Mouse (Mus musculus) intestine, embryonic 15.5 days (tissue): ENCODE data around the gene Rnd1. TPM values are rescaled to one million over a fixed set of nuclear protein-coding genes. Genes with fewer than 3 reads are reported as not detected.

Source experiments
- ATAC-seq: fragments of 200-750 bp; cut with Nextera tagmentation; 2 replicates; pipeline ENCODE4 v1.8.0; 2017; ENCODE audit warnings: moderate TSS enrichment, moderate library complexity
- H3K27ac ChIP-seq: fragments of 300-500 bp; sonication (generic); 2 replicates; pipeline ENCODE4 v1.5.1; 2015; ENCODE audit warnings: mild to moderate bottlenecking, inconsistent platforms
- H3K27me3 ChIP-seq: fragments of 300-500 bp; sonication (generic); replicated peaks from 2 replicates; pipeline ENCODE4 v1.6.1; 2015; ENCODE audit warnings: inconsistent platforms
- H3K36me3 ChIP-seq: fragments of 300-500 bp; sonication (generic); 2 replicates; pipeline ENCODE4 v1.6.1; 2015; ENCODE audit warnings: inconsistent platforms
- H3K4me1 ChIP-seq: fragments of 300-500 bp; sonication (generic); replicated peaks from 2 replicates; pipeline ENCODE4 v1.6.1; 2015; ENCODE audit warnings: inconsistent platforms
- H3K4me2 ChIP-seq: fragments of 300-500 bp; sonication (generic); replicated peaks from 2 replicates; pipeline ENCODE4 v1.6.1; 2015; ENCODE audit warnings: mild to moderate bottlenecking, inconsistent platforms
- H3K4me3 ChIP-seq: fragments of 300-500 bp; sonication (generic); replicated peaks from 2 replicates; pipeline ENCODE4 v1.5.1; 2015; ENCODE audit warnings: inconsistent platforms
- H3K9ac ChIP-seq: fragments of 300-500 bp; sonication (generic); 2 replicates; pipeline ENCODE4 v1.6.1; 2015; ENCODE audit warnings: inconsistent platforms
- H3K9me3 ChIP-seq: fragments of 300-500 bp; sonication (generic); 2 replicates; pipeline ENCODE4 v1.6.1; 2016; ENCODE audit warnings: inconsistent platforms
- WGBS: fragments of 180-500 bp; shearing (Covaris S2); methylation state at CpG from one replicate; pipeline ENCODE4 v1.1.7; 2015; 5-methylcytosine and 5-hydroxymethylcytosine counted together
- polyA plus RNA-seq: library from polyadenylated mRNA; unstranded; fragments of >200 nt; fragmentation: Nextera tagmentation; extraction: Ambion mirVana; gene quantifications from 2 replicates; pipeline ENCODE4 v1.2.1, GENCODE M21; 2015

Gene Rnd1
- 0.97 and 1.1 TPM in 2 replicates for polyA plus RNA-seq

- Histone ChIP-seq H3K27ac (no peak within 1 kb of the TSS), H3K4me3 (peak within 1 kb of the TSS; percentile 37), H3K4me2 (peak within 1 kb of the TSS; percentile 89), H3K36me3 (no peaks in the 10 kb centered on the region), H3K9me3 (no peaks in the 10 kb centered on the region), H3K27me3 (peaks cover 42% of the 10 kb centered on the region), H3K4me1 (peaks cover 12% of the 10 kb centered on the region), H3K9ac (0 out of 2 replicates have a peak within 1 kb of the TSS, but pooled peaks have one; percentile 9)
- 2% methylated on average over 36 of the region's 37 CpGs for WGBS
- ATAC-seq: peak; percentile 99
Observed at GRCm38 (mm10) chr15:98676940-98677728, at the start of gene Rnd1. TSS of gene Rnd1 (minus strand) at chr15:98677461.

- Histone ChIP-seq H3K9ac (peak overlapping the region; percentile 61; the same call in 1 of the 2 replicates), H3K27ac (no peak overlapping the region), H3K4me2 (peak overlapping the region; percentile 93), H3K4me3 (peak overlapping the region; percentile 55), H3K36me3 (no peaks in the 10 kb centered on the region), H3K27me3 (no peaks in the 10 kb centered on the region), H3K4me1 (peaks cover 26% of the 10 kb centered on the region), H3K9me3 (no peaks in the 10 kb centered on the region)
- no peak for ATAC-seq
- 41% methylated on average over 7 of the region's 7 CpGs for WGBS
Observed at GRCm38 (mm10) chr15:98726746-98727145, 49.5 kb upstream of the Rnd1 start.

- Histone ChIP-seq H3K9me3 (no peaks in the 10 kb centered on the region), H3K4me1 (peaks cover 26% of the 10 kb centered on the region), H3K4me2 (no peak overlapping the region), H3K9ac (no peak overlapping the region), H3K27ac (no peak overlapping the region), H3K4me3 (no peak overlapping the region), H3K36me3 (no peaks in the 10 kb centered on the region), H3K27me3 (0 out of 2 replicates have a peak, but pooled peaks cover 3% of the 10 kb centered on the region)
- WGBS: 69% methylated on average over 4 of the region's 4 CpGs
- ATAC-seq: no peak
Observed at GRCm38 (mm10) chr15:98726079-98726478, 48.8 kb upstream of the Rnd1 start.

DNA sequence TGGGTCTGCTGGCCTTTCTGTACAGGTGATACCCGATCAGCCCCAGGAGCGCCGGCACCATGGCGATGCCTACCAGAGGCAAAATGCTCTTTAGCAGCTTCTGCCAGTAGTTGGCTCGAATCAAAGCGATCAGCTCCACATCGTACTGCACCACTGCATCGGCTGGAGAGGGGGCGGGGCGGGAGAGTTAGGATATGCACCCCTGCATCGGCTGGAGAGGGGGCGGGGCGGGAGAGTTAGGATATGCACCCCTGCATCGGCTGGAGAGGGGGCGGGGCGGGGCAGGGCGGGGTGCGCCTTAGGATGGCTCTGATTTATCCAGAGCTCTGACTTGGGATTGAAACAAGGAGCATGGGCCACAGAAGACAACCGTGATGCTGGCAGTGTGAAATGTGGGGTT, 47.2 kb upstream of the Rnd1 start:
- Histone ChIP-seq H3K36me3 (no peaks in the 10 kb centered on the region), H3K9ac (no peak overlapping the region), H3K27ac (no peak overlapping the region), H3K27me3 (0 out of 2 replicates have a peak, but pooled peaks cover 3% of the 10 kb centered on the region), H3K4me2 (peak overlapping the region; percentile 27), H3K9me3 (no peaks in the 10 kb centered on the region), H3K4me3 (no peak overlapping the region), H3K4me1 (peaks cover 26% of the 10 kb centered on the region)
- ATAC-seq: no peak
- 33% methylated on average over 19 of the region's 19 CpGs for WGBS

DNA sequence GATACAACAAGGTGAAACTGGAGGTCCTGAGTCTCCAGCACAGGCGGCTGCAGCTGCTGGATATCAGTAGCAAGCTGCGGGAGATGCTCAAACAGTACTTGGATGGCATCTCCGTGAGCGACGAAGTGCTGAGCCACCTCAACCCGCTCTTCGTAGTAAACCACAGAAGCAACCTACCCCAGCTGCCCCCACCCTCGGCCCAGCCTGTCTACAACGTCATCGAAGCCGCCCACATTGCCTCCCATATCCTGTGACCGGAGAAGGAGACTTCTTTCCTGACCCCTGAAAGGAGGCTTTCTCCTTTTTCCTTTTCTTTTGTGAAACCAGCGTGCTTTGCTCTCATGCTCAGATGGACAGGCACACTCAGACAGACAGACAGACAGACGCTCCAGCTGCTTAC, 45.6 kb upstream of the Rnd1 start:
- Histone ChIP-seq H3K4me1 (peaks cover 21% of the 10 kb centered on the region), H3K27ac (no peak overlapping the region), H3K9ac (no peak overlapping the region), H3K4me3 (no peak overlapping the region), H3K9me3 (no peaks in the 10 kb centered on the region), H3K27me3 (0 out of 2 replicates have a peak, but pooled peaks cover 3% of the 10 kb centered on the region), H3K4me2 (no peak overlapping the region), H3K36me3 (no peaks in the 10 kb centered on the region)
- 53% methylated on average over 14 of the region's 14 CpGs for WGBS
- no peak for ATAC-seq

- peaks cover 19% of the 10 kb centered on the region for H3K4me1 ChIP-seq
- no peaks in the 10 kb centered on the region for H3K36me3 ChIP-seq
- no peaks in the 10 kb centered on the region for H3K9me3 ChIP-seq
- H3K4me3 ChIP-seq: no peak overlapping the region
- 0 out of 2 replicates have a peak, but pooled peaks cover 3% of the 10 kb centered on the region for H3K27me3 ChIP-seq
- ATAC-seq: no peak
- H3K9ac ChIP-seq: no peak overlapping the region
- 84% methylated on average over 8 of the region's 8 CpGs for WGBS
- no peak overlapping the region for H3K4me2 ChIP-seq
- no peak overlapping the region for H3K27ac ChIP-seq
Observed at GRCm38 (mm10) chr15:98722191-98722590, 44.9 kb upstream of the Rnd1 start.

- Histone ChIP-seq H3K9me3 (no peaks in the 10 kb centered on the region), H3K4me3 (no peak overlapping the region), H3K4me1 (no peaks in the 10 kb centered on the region), H3K27me3 (0 out of 2 replicates have a peak, but pooled peaks cover 3% of the 10 kb centered on the region), H3K36me3 (no peaks in the 10 kb centered on the region), H3K4me2 (no peak overlapping the region), H3K9ac (no peak overlapping the region), H3K27ac (no peak overlapping the region)
- no peak for ATAC-seq
- 68% methylated on average over 16 of the region's 16 CpGs for WGBS
Observed at GRCm38 (mm10) chr15:98717301-98717700, 40.0 kb upstream of the Rnd1 start.

DNA sequence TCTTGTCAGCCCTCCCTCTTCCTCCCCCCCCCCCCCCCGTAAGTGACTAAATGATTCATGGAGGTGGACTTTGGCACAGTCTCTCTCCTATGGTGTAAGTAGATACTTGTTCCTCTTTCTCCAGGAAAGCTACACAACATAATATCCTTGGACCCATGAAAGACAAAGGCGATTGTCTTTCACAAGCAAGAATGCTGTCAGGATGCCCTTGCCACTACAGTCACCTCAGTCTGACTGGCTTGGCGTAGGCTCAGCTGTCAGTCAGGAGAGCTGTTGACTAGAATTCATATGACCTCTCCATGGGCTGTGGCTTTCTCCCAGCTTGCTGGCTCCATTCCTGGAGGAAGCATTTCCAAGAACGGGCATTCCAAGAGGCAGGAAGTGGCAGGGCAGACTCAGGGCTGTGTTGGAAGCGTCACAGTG, 37.0 kb upstream of the Rnd1 start:
- Histone ChIP-seq H3K27ac (no peak overlapping the region), H3K4me1 (no peaks in the 10 kb centered on the region), H3K27me3 (no peaks in the 10 kb centered on the region), H3K36me3 (no peaks in the 10 kb centered on the region), H3K9ac (no peak overlapping the region), H3K4me3 (no peak overlapping the region), H3K9me3 (no peaks in the 10 kb centered on the region), H3K4me2 (no peak overlapping the region)
- 70% methylated on average over 5 of the region's 5 CpGs for WGBS
- ATAC-seq: 0 out of 2 replicates have a peak, but pooled peaks have one; percentile 51

DNA sequence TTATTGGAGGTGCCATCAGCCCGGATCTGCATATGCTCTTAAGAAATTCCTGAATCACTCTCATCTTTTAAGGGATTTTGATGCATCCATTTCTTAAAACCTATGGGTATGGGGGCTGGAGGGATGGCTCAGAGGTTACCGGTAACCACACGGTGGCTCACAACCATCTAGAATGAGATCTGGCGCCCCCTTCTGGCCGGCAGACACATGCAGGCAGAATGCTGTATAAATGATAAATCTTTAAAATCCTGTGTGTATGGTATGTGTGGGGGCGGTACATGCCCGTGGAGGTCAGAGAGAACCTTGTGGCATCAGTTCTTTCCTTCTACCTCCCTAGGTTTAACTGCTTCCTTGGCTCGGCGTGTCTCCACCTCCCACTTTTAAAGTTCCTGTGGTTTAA, 33.2 kb upstream of the Rnd1 start:
- Histone ChIP-seq H3K4me3 (no peak overlapping the region), H3K27ac (no peak overlapping the region), H3K9ac (no peak overlapping the region), H3K27me3 (0 out of 2 replicates have a peak, but pooled peaks cover 4% of the 10 kb centered on the region), H3K4me1 (no peaks in the 10 kb centered on the region), H3K4me2 (no peak overlapping the region), H3K9me3 (no peaks in the 10 kb centered on the region), H3K36me3 (no peaks in the 10 kb centered on the region)
- whole genome bisulfite sequencing: 17% methylated on average over 9 of the region's 9 CpGs
- ATAC-seq: no peak

- 0 out of 2 replicates have a peak within 1 kb of the TSS, but pooled peaks have one; percentile 14 for H3K9ac ChIP-seq
- ATAC-seq: peak; percentile 67
- H3K4me3 ChIP-seq: peak within 1 kb of the TSS; percentile 29
- H3K27ac ChIP-seq: no peak within 1 kb of the TSS
- no peaks in the 10 kb centered on the region for H3K4me1 ChIP-seq
- H3K27me3 ChIP-seq: peaks cover 16% of the 10 kb centered on the region; the same call in 1 of the 2 replicates
- H3K4me2 ChIP-seq: peak within 1 kb of the TSS; percentile 57
- no peaks in the 10 kb centered on the region for H3K9me3 ChIP-seq
- 20% methylated on average over 16 of the region's 16 CpGs for WGBS
- H3K36me3 ChIP-seq: no peaks in the 10 kb centered on the region
Observed at GRCm38 (mm10) chr15:98707766-98708372, 30.6 kb upstream of the Rnd1 start, which contains the start of gene Ccdc65. TSS of gene Ccdc65 (plus strand) at chr15:98708207.

DNA sequence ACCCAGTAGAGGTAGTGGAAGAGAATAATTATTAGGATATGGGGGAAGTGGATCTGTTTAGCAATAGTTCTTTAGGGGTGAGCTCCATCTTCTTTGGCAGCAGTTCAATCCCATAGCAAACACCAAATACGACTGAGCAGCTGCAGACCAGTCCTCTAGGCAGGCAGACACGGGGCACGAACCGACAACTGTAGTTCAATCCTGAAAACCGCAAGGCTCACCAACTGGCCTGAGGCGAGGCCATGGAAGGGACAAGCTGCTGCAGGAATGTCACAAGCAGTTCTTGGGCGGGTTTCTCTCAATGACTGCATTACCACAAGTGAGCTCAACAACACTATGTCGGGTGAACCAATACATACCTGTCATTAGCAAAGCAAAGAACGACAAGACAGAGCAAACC, 27.1 kb upstream of the Rnd1 start:
- H3K4me2 ChIP-seq: no peak overlapping the region
- H3K4me1 ChIP-seq: 0 out of 2 replicates have a peak, but pooled peaks cover 2% of the 10 kb centered on the region
- H3K4me3 ChIP-seq: no peak overlapping the region
- no peak for ATAC-seq
- 59% methylated on average over 9 of the region's 9 CpGs for WGBS
- no peak overlapping the region for H3K9ac ChIP-seq
- peaks cover 40% of the 10 kb centered on the region for H3K27me3 ChIP-seq
- no peaks in the 10 kb centered on the region for H3K36me3 ChIP-seq
- no peaks in the 10 kb centered on the region for H3K9me3 ChIP-seq
- H3K27ac ChIP-seq: no peak overlapping the region
